Mouse (Mus musculus) heart, embryonic 12.5 days (tissue): ENCODE results near the gene Tiam1. TPM values are rescaled to one million over a fixed set of nuclear protein-coding genes. Genes with fewer than 3 reads are reported as not detected.

ENCODE experiments used
- ATAC-seq: fragments of 200-750 bp; cut with Nextera tagmentation; 2 replicates; pipeline ENCODE4 v1.8.0; 2017; ENCODE audit warnings: moderate TSS enrichment, moderate library complexity; ENCODE audit not compliant: insufficient number of reproducible peaks, low FRiP score
- H3K27ac ChIP-seq: fragments of 300-500 bp; sonication (generic); 2 replicates; pipeline ENCODE4 v1.5.1; 2016; ENCODE audit warnings: mild to moderate bottlenecking, moderate library complexity; ENCODE audit not compliant: poor library complexity, severe bottlenecking
- H3K27me3 ChIP-seq: fragments of 300-500 bp; sonication (generic); replicated peaks from 2 replicates; pipeline ENCODE4 v1.6.1; 2016; ENCODE audit warnings: mild to moderate bottlenecking, moderate library complexity
- H3K36me3 ChIP-seq: fragments of 300-500 bp; sonication (generic); 2 replicates; pipeline ENCODE4 v1.6.1; 2016; ENCODE audit warnings: mild to moderate bottlenecking, moderate library complexity
- H3K4me1 ChIP-seq: fragments of 300-500 bp; sonication (generic); replicated peaks from 2 replicates; pipeline ENCODE4 v1.6.1; 2016; ENCODE audit warnings: mild to moderate bottlenecking
- H3K4me2 ChIP-seq: fragments of 300-500 bp; sonication (generic); 2 replicates; pipeline ENCODE4 v1.6.1; 2016; ENCODE audit warnings: mild to moderate bottlenecking, moderate library complexity
- H3K4me3 ChIP-seq: fragments of 300-500 bp; sonication (generic); 2 replicates; pipeline ENCODE4 v1.5.1; 2016; ENCODE audit warnings: mild to moderate bottlenecking
- H3K9ac ChIP-seq: fragments of 300-500 bp; sonication (generic); 2 replicates; pipeline ENCODE4 v1.6.1; 2016; ENCODE audit warnings: mild to moderate bottlenecking, moderate library complexity
- H3K9me3 ChIP-seq: fragments of 300-500 bp; sonication (generic); replicated peaks from 2 replicates; pipeline ENCODE4 v1.6.1; 2016; ENCODE audit warnings: mild to moderate bottlenecking, moderate library complexity
- WGBS: fragments of 180-500 bp; shearing (Covaris S2); methylation state at CpG from one replicate; pipeline ENCODE4 v1.1.7; 2016; 5-methylcytosine and 5-hydroxymethylcytosine counted together
- polyA plus RNA-seq: library from polyadenylated mRNA; unstranded; fragments of >200 nt; fragmentation: Nextera tagmentation; extraction: Ambion mirVana; gene quantifications from 2 replicates; pipeline ENCODE4 v1.2.1, GENCODE M21; 2016

Gene Tiam1
- polyA plus RNA-seq, 1 experiment from 2014 or later = 16.9 TPM

DNA sequence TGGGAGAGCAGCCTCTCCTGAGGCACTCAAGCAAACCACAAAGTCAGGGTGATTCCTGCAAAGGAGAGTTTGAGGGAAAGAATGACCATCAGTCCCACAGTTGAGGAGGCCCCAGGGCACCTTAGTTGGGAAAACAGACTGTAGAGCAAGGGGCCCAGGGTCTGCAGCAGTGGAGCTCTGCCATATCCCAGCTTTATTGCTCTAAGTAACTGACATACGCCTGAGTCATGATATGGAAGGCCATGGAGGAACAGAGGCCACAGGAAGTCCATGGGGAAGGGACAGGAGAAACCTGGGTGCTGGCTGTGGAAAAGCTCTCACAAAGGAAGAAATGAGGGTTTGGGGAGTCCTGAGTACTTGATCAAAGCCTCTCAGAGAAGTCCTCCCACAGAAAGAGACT lies 189.5 kb downstream of the Tiam1 start:
- Histone ChIP-seq H3K4me2 (no peak overlapping the region), H3K27ac (no peak overlapping the region), H3K27me3 (no peaks in the 10 kb centered on the region; the same call in 1 of the 2 replicates), H3K4me1 (peaks cover 16% of the 10 kb centered on the region), H3K9me3 (no peaks in the 10 kb centered on the region), H3K4me3 (no peak overlapping the region), H3K36me3 (no peaks in the 10 kb centered on the region), H3K9ac (no peak overlapping the region)
- 88% methylated on average over 1 of the region's 1 CpGs for WGBS
- no peak for ATAC-seq

DNA sequence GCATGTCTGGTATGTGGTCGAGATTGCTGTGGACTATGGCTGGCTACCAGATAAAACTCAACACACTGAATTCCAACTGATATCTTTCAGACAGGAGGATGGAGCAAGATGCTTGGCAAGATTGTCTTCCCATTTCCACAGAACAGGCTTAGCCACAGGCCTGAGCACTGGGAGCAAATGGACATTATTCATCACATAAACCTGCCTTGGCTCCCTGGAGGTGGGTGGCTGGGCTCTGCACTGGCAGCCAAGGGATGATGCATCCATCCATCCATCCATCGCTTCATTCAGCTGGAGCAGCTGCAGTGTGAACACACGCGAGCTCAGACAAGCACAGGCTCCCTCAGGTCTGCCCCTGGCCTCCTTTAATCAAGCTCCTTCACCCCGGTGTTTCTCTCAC lies 190.7 kb downstream of the Tiam1 start:
- Histone ChIP-seq H3K4me3 (no peak overlapping the region), H3K27ac (no peak overlapping the region), H3K36me3 (no peaks in the 10 kb centered on the region), H3K4me2 (no peak overlapping the region), H3K4me1 (peaks cover 12% of the 10 kb centered on the region), H3K9ac (no peak overlapping the region), H3K9me3 (no peaks in the 10 kb centered on the region), H3K27me3 (no peaks in the 10 kb centered on the region)
- ATAC-seq = no peak
- 66% methylated on average over 5 of the region's 5 CpGs for WGBS

DNA sequence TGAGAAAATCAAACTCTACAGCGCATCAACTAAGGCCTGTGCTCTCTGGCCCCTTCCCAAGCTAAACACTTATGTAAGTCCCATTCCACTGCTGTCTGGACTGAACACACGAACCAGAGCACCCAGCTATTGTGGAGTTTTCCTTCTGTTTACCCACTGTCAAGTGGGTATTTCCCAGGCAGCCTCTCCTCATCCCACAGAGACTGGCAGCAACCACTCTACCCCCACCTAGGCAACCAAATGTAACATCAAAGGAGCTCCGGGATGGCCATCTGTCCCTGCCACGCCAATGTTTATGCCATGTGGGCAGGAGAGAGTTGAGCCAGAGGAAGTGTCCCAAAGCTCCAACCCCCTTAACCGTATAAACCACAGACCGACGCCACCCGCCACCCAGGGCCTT lies 192.8 kb downstream of the Tiam1 start:
- Histone ChIP-seq H3K27me3 (no peaks in the 10 kb centered on the region), H3K9me3 (no peaks in the 10 kb centered on the region), H3K4me3 (no peak overlapping the region), H3K9ac (no peak overlapping the region), H3K36me3 (no peaks in the 10 kb centered on the region), H3K27ac (no peak overlapping the region), H3K4me1 (peaks cover 12% of the 10 kb centered on the region), H3K4me2 (no peak overlapping the region)
- WGBS = 64% methylated on average over 8 of the region's 8 CpGs
- ATAC-seq = peak; percentile 57

DNA sequence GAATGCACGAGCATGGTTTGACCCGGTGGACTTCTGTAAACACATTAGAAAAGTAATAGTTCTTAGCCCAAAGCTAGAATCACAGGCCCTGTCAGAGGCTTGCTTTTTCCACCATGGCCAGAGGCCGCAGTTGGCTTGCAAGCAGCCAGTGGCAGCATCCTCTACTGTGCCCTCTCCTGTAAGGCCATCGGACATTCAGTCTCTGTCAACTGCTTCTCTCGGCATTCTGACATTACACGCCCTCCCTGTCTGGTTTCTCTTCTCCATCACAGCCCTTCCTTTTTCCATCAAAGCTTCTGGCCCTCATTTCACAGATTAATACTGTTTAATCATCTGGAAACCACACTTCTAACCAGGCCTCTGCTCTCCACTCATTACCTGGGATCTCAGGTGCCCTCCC lies 193.3 kb downstream of the Tiam1 start:
- Histone ChIP-seq H3K4me3 (no peak overlapping the region), H3K27me3 (no peaks in the 10 kb centered on the region), H3K9ac (no peak overlapping the region), H3K9me3 (no peaks in the 10 kb centered on the region), H3K4me1 (peaks cover 12% of the 10 kb centered on the region), H3K27ac (no peak overlapping the region), H3K4me2 (no peak overlapping the region), H3K36me3 (no peaks in the 10 kb centered on the region)
- WGBS = 74% methylated on average over 6 of the region's 6 CpGs
- no peak for ATAC-seq

DNA sequence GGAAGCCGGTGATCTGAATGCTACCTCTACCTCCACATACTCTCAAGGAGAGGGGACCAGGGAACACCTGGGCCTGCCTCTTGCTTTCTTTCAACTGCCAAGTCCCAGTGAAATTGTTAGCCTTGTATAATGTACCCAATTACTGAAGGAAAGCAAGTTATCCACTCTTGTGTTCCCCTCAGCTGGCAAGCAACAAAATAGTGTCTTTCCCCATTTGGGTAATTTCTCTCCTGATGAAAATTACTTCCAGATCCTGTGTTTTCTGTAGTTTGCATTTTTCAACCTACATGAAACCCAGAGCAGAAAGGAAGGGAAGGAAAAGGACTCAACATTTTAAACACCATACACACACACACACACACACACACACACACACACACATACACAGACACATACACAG lies 195.5 kb downstream of the Tiam1 start:
- no peaks in the 10 kb centered on the region for H3K9me3 ChIP-seq
- 96% methylated on average over 1 of the region's 1 CpGs for WGBS
- no peaks in the 10 kb centered on the region for H3K27me3 ChIP-seq
- no peak for ATAC-seq
- no peak overlapping the region for H3K27ac ChIP-seq
- no peak overlapping the region for H3K4me3 ChIP-seq
- H3K36me3 ChIP-seq = no peaks in the 10 kb centered on the region
- no peak overlapping the region for H3K9ac ChIP-seq
- peaks cover 32% of the 10 kb centered on the region for H3K4me1 ChIP-seq
- no peak overlapping the region for H3K4me2 ChIP-seq

DNA sequence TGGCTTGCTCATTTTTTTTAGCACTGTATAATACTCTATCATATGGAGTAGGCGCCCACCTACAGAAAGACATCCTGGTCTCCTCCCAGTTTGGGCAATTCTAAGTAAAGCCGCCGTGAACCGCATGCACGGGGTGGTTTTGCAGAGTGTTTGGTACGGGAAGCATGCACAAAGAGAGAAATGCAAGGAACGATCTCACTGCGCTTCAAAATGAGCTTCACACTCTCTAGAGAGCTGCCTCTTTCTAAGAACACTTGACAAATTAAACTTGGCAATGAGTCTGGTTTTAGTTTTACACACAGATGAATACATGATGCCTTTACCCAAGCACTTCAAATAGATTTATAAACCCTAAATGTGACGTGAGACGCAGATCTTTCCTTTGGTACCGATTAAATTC lies 196.8 kb downstream of the Tiam1 start:
- Histone ChIP-seq H3K4me1 (peaks cover 29% of the 10 kb centered on the region), H3K4me3 (no peak overlapping the region)

DNA sequence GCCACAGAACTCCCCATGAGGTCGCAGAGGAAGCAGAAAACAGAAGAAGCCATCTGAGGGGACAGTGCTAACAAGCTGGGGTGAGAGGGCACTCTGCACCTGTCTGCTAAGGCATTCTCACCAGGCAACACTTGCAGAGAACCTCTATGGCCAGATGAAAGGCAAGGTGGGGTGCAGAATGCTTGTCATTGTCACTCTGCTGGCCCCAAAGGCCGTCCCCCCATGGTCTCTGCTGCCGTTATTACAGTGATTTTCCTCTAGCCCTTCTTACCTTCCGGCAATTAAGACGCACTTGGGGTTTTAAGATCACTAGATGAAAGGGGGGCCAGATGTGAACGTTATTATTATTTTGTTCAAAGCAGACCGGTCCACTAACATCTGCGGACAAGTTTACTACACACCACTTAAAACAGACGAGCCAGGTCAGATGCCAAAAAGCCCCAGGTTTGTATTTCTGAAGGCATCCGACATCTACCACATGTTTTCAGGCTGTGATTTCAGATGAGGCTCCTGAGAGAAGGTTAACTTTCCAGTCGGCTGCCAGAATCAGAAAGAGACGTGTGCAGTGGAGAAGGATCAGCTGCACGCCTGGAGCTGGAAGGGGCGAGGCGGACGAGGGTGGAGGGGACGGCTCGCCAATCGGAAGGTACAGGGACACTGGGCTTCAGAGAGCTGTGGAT lies 198.8 kb downstream of the Tiam1 start:
- H3K4me3 ChIP-seq = no peak overlapping the region
- no peak overlapping the region for H3K27ac ChIP-seq
- H3K4me1 ChIP-seq = peaks cover 25% of the 10 kb centered on the region
- 0 out of 2 replicates have a peak, but pooled peaks cover 3% of the 10 kb centered on the region for H3K36me3 ChIP-seq
- H3K27me3 ChIP-seq = no peaks in the 10 kb centered on the region
- H3K4me2 ChIP-seq = no peak overlapping the region
- 66% methylated on average over 19 of the region's 19 CpGs for WGBS
- ATAC-seq = no peak
- H3K9me3 ChIP-seq = peaks cover 13% of the 10 kb centered on the region
- H3K9ac ChIP-seq = no peak overlapping the region

More for the DNA sequence above, 196.8 kb downstream of the Tiam1 start:
- Histone ChIP-seq H3K9ac (no peak overlapping the region), H3K27me3 (no peaks in the 10 kb centered on the region), H3K27ac (no peak overlapping the region), H3K9me3 (peaks cover under 1% of the 10 kb centered on the region; the same call in 1 of the 2 replicates), H3K36me3 (no peaks in the 10 kb centered on the region), H3K4me2 (no peak overlapping the region)
- ATAC-seq = no peak
- WGBS = 94% methylated on average over 11 of the region's 11 CpGs

DNA sequence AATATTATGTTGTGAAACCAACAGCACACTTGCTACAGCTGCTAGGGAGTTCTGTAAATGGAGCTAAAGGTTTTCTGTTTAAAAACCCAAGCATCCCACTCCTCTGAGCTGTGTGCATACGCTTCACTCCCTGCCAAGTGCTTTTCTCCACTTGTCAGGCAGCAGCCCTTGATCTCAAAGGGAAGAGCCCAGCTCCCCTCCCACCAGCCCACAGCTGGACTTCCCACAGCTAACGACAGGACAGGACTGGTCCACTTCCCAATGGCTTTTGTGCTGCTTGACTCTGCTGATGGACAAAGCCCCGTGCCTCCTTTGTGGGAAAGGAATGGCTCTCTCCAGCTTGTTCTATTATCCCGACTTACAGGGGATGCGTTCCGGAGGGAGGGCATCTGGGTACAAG lies 199.5 kb downstream of the Tiam1 start:
- Histone ChIP-seq H3K9ac (no peak overlapping the region), H3K27me3 (no peaks in the 10 kb centered on the region), H3K4me1 (peaks cover 25% of the 10 kb centered on the region), H3K36me3 (0 out of 2 replicates have a peak, but pooled peaks cover 3% of the 10 kb centered on the region), H3K27ac (no peak overlapping the region), H3K4me2 (no peak overlapping the region; the same call in 1 of the 2 replicates), H3K4me3 (no peak overlapping the region), H3K9me3 (peaks cover 13% of the 10 kb centered on the region)
- ATAC-seq = no peak
- 44% methylated on average over 6 of the region's 6 CpGs for WGBS

DNA sequence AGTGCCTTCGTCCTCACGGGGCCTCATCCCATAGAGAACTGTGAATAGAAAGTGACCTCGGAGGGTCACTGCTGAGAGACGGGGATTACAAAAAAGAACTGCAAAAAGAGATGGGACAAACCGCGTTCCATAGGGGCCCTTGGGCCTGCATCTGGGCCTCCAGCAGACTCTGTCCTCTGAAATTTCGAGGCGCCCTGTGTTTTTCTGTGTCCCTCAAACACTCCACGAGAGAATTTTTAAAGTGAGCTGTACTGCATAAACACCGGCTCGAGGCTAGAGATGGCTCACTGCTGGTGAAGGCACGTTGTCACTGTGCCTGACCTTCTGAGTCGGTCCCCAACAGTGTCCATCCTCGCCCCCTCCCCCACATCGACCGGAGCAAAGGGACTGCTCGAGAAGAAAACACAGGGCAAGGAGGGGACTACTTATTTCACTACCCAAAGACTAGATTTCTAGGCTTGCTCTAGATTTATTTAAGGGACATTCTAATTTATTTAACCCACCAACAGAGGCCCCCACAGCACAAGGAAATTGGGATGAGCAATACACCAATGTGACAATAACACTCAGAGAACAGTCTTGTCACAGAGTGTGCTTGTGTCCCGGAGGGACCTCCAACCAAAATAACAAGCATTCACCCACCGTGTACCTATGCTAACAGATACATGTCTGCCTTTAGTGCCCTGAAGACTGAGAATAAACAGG lies 200.2 kb downstream of the Tiam1 start:
- H3K9ac ChIP-seq = peak overlapping the region; percentile 2; the same call in 1 of the 2 replicates
- no peak for ATAC-seq
- peaks cover 25% of the 10 kb centered on the region for H3K4me1 ChIP-seq
- no peak overlapping the region for H3K27ac ChIP-seq
- H3K36me3 ChIP-seq = 0 out of 2 replicates have a peak, but pooled peaks cover 3% of the 10 kb centered on the region
- 35% methylated on average over 19 of the region's 19 CpGs for WGBS
- H3K4me3 ChIP-seq = no peak overlapping the region
- H3K9me3 ChIP-seq = peaks cover 13% of the 10 kb centered on the region
- H3K4me2 ChIP-seq = no peak overlapping the region; the same call in 1 of the 2 replicates
- H3K27me3 ChIP-seq = no peaks in the 10 kb centered on the region

DNA sequence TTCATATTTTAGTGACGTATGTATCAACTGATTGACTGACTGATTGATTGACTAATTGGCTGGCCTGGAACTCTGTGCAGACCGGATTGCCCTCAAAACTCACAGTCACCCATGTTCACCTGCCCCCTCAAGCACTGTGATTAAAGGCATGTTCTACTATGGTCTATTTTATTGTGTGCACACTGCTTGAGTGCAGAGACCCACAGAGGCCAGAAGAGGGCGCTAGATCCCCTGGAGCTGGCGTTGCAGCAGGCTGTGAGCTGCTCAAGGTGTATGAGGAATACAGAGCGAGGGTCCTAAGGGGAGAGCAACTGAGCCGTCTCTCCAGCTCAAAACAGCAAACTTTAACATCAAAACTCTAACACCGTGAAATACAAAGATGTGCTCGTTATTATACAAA lies 202.9 kb downstream of the Tiam1 start:
- no peak overlapping the region for H3K27ac ChIP-seq
- H3K9ac ChIP-seq = no peak overlapping the region
- 0 out of 2 replicates have a peak, but pooled peaks cover 3% of the 10 kb centered on the region for H3K36me3 ChIP-seq
- H3K4me1 ChIP-seq = peaks cover 25% of the 10 kb centered on the region
- no peak overlapping the region for H3K4me3 ChIP-seq
- H3K4me2 ChIP-seq = no peak overlapping the region
- ATAC-seq = no peak
- no peaks in the 10 kb centered on the region for H3K27me3 ChIP-seq
- peaks cover 13% of the 10 kb centered on the region for H3K9me3 ChIP-seq
- 80% methylated on average over 8 of the region's 8 CpGs for WGBS

DNA sequence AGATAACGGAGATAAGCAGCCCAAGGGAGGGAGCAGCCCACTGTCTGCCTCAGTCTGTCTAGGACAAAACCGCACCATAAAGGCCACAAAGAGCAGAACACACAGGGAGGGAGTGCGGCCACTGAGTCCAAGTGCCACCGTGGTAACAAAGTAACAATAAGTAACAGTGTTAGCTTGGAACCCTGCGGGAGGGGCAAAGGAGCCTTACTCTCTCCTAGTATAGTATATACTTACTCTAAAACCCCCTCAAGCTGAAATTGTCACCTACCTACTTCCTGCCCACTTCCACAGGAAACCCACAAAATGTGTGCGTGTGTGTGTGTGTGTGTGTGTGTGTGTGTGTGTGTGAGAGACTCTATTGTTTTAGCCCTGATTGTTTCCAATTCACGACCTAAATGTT lies 205.3 kb downstream of the Tiam1 start:
- ATAC-seq = no peak
- H3K4me1 ChIP-seq = peaks cover 6% of the 10 kb centered on the region; the same call in 1 of the 2 replicates

More for the DNA sequence above, 205.3 kb downstream of the Tiam1 start:
- 50% methylated on average over 7 of the region's 7 CpGs for WGBS
- Histone ChIP-seq H3K9ac (no peak overlapping the region), H3K27ac (no peak overlapping the region), H3K9me3 (peaks cover 13% of the 10 kb centered on the region), H3K4me3 (no peak overlapping the region), H3K27me3 (no peaks in the 10 kb centered on the region), H3K4me2 (no peak overlapping the region), H3K36me3 (0 out of 2 replicates have a peak, but pooled peaks cover 3% of the 10 kb centered on the region)
